In the genomic region with DNA sequence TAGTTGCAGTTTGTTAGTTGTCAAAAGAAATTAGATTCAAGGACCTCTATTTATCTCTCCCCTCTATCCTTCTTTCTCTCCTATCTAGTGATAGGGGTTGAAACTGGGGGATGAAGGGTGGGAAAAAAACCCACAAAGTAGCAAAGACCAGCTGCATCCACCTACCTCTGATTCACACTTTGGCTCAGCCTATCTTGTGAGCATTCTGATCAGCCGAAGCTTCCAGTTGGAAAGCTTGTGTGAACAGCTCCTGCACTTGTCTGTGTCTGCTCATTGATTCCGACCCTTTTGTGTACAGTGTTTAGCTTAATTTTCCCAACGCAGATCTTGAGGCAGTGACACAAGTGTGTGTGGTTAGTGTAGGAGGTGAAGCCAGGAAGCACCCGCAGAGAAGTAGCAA, we compare ENCODE assay signal across 10 mouse cellular contexts. TPM values are rescaled to one million over a fixed set of nuclear protein-coding genes. Genes with fewer than 3 reads are reported as not detected.
DNase-seq lines count a peak whose midpoint lies in the region; ATAC-seq and TF ChIP-seq lines count a peak whose summit lies in the region.
"Had no signal": no experiment of that assay in that cellular context is flagged by ENCODE, and none has a peak within 500 bp of the region (broad histone marks: within the 10 kb centered on the region; RNA-seq: fewer than 3 reads in every experiment).

No protein-coding gene starts in this region.

- ATAC-seq in limb, embryonic 12.5 days (ENCODE audit: insufficient number of reproducible peaks, insufficient read depth, low FRiP score, low TSS enrichment, low read depth): no peak
- ATAC-seq in forebrain, postnatal 0 days: no peak
- no peak for ATAC-seq in midbrain, postnatal 0 days (ENCODE audit: low FRiP score)

- H3K36me3 ChIP-seq in heart, embryonic 10.5 days: peaks cover 11% of the 10 kb centered on the region
- peaks cover 11% of the 10 kb centered on the region for H3K36me3 ChIP-seq in limb, embryonic 12.5 days
- H3K36me3 ChIP-seq in limb, embryonic 10.5 days: no peaks in the 10 kb centered on the region
- H3K36me3 ChIP-seq in forebrain, postnatal 0 days (ENCODE audit: insufficient read depth): 0 out of 2 replicates have a peak, but pooled peaks cover under 1% of the 10 kb centered on the region
- peaks cover 6% of the 10 kb centered on the region for H3K36me3 ChIP-seq in midbrain, postnatal 0 days (ENCODE audit: insufficient read depth, low read length)

- H3K9ac ChIP-seq in limb, embryonic 12.5 days (replicated peaks): peak overlapping the region; percentile 63
- H3K9ac ChIP-seq in forebrain, postnatal 0 days: 0 out of 2 replicates have a peak overlapping the region, but pooled peaks have one; percentile 18
- peak overlapping the region; percentile 90 for H3K9ac ChIP-seq in midbrain, postnatal 0 days (replicated peaks; ENCODE audit: low read length, poor library complexity, severe bottlenecking)

- DNase-seq in heart, embryonic 10.5 days (ENCODE audit: low spot score): no peak
- DNase-seq in heart, adult 8-10 months (ENCODE audit: low spot score): no peak
- no peak for DNase-seq in limb, embryonic 10.5 days (ENCODE audit: low spot score)
- peak; percentile 14 for DNase-seq in forebrain, postnatal 0 days
- no peak for DNase-seq in midbrain, postnatal 0 days (ENCODE audit: low spot score)
- no peak for DNase-seq in spleen, postnatal 10 days (ENCODE audit: low spot score in 2 of 2)
- DNase-seq in thymus, postnatal 36 days: no peak
- DNase-seq: kidney, adult 11 months had no signal

- peak overlapping the region; percentile 95 for H3K27ac ChIP-seq in heart, embryonic 10.5 days
- peak overlapping the region; percentile 89; the same call in 1 of the 2 replicates for H3K27ac ChIP-seq in limb, embryonic 12.5 days
- no peak overlapping the region for H3K27ac ChIP-seq in limb, embryonic 10.5 days
- H3K27ac ChIP-seq in forebrain, postnatal 0 days (ENCODE audit: low read depth, low read length): peak overlapping the region; percentile 82
- peak overlapping the region; percentile 82 for H3K27ac ChIP-seq in midbrain, postnatal 0 days (ENCODE audit: low read depth, low read length)

- TF ChIP-seq CTCF in forebrain, postnatal 0 days (IDR thresholded peaks at IDR 0.05; ENCODE audit: low read depth): no peak
- TF ChIP-seq CTCF in midbrain, postnatal 0 days (IDR thresholded peaks at IDR 0.05): no peak

- H3K4me2 ChIP-seq in limb, embryonic 12.5 days: peak overlapping the region; percentile 74
- peak overlapping the region; percentile 78 for H3K4me2 ChIP-seq in forebrain, postnatal 0 days (ENCODE audit: low read depth)
- H3K4me2 ChIP-seq in midbrain, postnatal 0 days (ENCODE audit: low read depth, low read length, poor library complexity, severe bottlenecking): peak overlapping the region; percentile 73

- H3K27me3 ChIP-seq in heart, embryonic 10.5 days (ENCODE audit: insufficient read depth, poor library complexity, severe bottlenecking): no peaks in the 10 kb centered on the region
- no peaks in the 10 kb centered on the region for H3K27me3 ChIP-seq in limb, embryonic 12.5 days
- H3K27me3 ChIP-seq in limb, embryonic 10.5 days (ENCODE audit: low read depth, poor library complexity, severe bottlenecking): peaks cover 13% of the 10 kb centered on the region
- H3K27me3 ChIP-seq in forebrain, postnatal 0 days (ENCODE audit: insufficient read depth, low read length): no peaks in the 10 kb centered on the region
- no peaks in the 10 kb centered on the region for H3K27me3 ChIP-seq in midbrain, postnatal 0 days (ENCODE audit: insufficient read depth, low read length)

- WGBS in heart, embryonic 10.5 days: 79% methylated on average over 4 of the region's 4 CpGs
- 89% methylated on average over 4 of the region's 4 CpGs for WGBS in limb, embryonic 12.5 days
- WGBS in limb, embryonic 10.5 days: 85% methylated on average over 4 of the region's 4 CpGs
- WGBS in forebrain, postnatal 0 days: 54% methylated on average over 4 of the region's 4 CpGs
- 68% methylated on average over 4 of the region's 4 CpGs for WGBS in midbrain, postnatal 0 days

- peaks cover 63% of the 10 kb centered on the region for H3K4me1 ChIP-seq in heart, embryonic 10.5 days
- H3K4me1 ChIP-seq in limb, embryonic 12.5 days (replicated peaks): peaks cover 42% of the 10 kb centered on the region
- peaks cover 44% of the 10 kb centered on the region for H3K4me1 ChIP-seq in limb, embryonic 10.5 days
- H3K4me1 ChIP-seq in forebrain, postnatal 0 days (ENCODE audit: insufficient read depth): peaks cover 32% of the 10 kb centered on the region
- H3K4me1 ChIP-seq in midbrain, postnatal 0 days (ENCODE audit: insufficient read depth, low read length): peaks cover 29% of the 10 kb centered on the region

- H3K4me3 ChIP-seq in heart, embryonic 10.5 days: no peak overlapping the region
- no peak overlapping the region for H3K4me3 ChIP-seq in limb, embryonic 12.5 days (replicated peaks)
- no peak overlapping the region for H3K4me3 ChIP-seq in limb, embryonic 10.5 days
- no peak overlapping the region for H3K4me3 ChIP-seq in forebrain, postnatal 0 days (ENCODE audit: low read depth, low read length)
- H3K4me3 ChIP-seq in midbrain, postnatal 0 days (ENCODE audit: low read depth, low read length): peak overlapping the region; percentile 75

- H3K9me3 ChIP-seq in heart, embryonic 10.5 days: no peaks in the 10 kb centered on the region
- no peaks in the 10 kb centered on the region for H3K9me3 ChIP-seq in limb, embryonic 12.5 days
- no peaks in the 10 kb centered on the region for H3K9me3 ChIP-seq in limb, embryonic 10.5 days (replicated peaks)
- H3K9me3 ChIP-seq in forebrain, postnatal 0 days (ENCODE audit: low read length): no peaks in the 10 kb centered on the region
- H3K9me3 ChIP-seq in midbrain, postnatal 0 days (ENCODE audit: low read length): no peaks in the 10 kb centered on the region

RNA-seq across cellular contexts. Expression of gene Ccdc71, which starts 6.9 kb away (rescaled TPM):
- polyA plus RNA-seq in heart, embryonic 10.5 days (2016; fragmentation: Nextera tagmentation; extraction: Ambion mirVana): 46.6 and 61.1 TPM in 2 replicates
- total RNA-seq in heart, adult 8-10 months (2022): 10 to 100 TPM; 21.3 to 28.3 (median 26.7) TPM
- polyA plus RNA-seq in limb, embryonic 12.5 days (2016; fragmentation: Nextera tagmentation; extraction: Ambion mirVana): 44.6 and 49.5 TPM in 2 replicates
- 62.8 and 65.8 TPM in 2 replicates for polyA plus RNA-seq in limb, embryonic 10.5 days (2016; fragmentation: Nextera tagmentation; extraction: Ambion mirVana)
- total RNA-seq in forebrain, postnatal 0 days (2014; rRNA removed): 37.2 and 38.7 TPM in 2 replicates
- polyA plus RNA-seq in forebrain, postnatal 0 days (2015; fragmentation: Nextera tagmentation; extraction: Ambion mirVana): 51.6 and 55.8 TPM in 2 replicates
- total RNA-seq in midbrain, postnatal 0 days (2014; rRNA removed): 37.3 and 39.8 TPM in 2 replicates
- 56.8 and 61.2 TPM in 2 replicates for polyA plus RNA-seq in midbrain, postnatal 0 days (2015; fragmentation: Nextera tagmentation; extraction: Ambion mirVana)

RNA-seq across cellular contexts. Expression of gene Klhdc8b, which starts 7.9 kb away (rescaled TPM):
- polyA plus RNA-seq in heart, embryonic 10.5 days (2016; fragmentation: Nextera tagmentation; extraction: Ambion mirVana): 86.8 and 106 TPM in 2 replicates
- total RNA-seq in heart, adult 8-10 months (2022): 1 to 10 TPM; 3.9 to 6.7 (median 5.8) TPM
- polyA plus RNA-seq in limb, embryonic 12.5 days (2016; fragmentation: Nextera tagmentation; extraction: Ambion mirVana): 33.0 and 36.0 TPM in 2 replicates
- polyA plus RNA-seq in limb, embryonic 10.5 days (2016; fragmentation: Nextera tagmentation; extraction: Ambion mirVana): 10.9 and 17.8 TPM in 2 replicates
- 68.7 and 95.6 TPM in 2 replicates for total RNA-seq in forebrain, postnatal 0 days (2014; rRNA removed)
- polyA plus RNA-seq in forebrain, postnatal 0 days (2015; fragmentation: Nextera tagmentation; extraction: Ambion mirVana): 45.5 and 56.5 TPM in 2 replicates
- 82.4 and 86.3 TPM in 2 replicates for total RNA-seq in midbrain, postnatal 0 days (2014; rRNA removed)
- polyA plus RNA-seq in midbrain, postnatal 0 days (2015; fragmentation: Nextera tagmentation; extraction: Ambion mirVana): 56.1 and 59.2 TPM in 2 replicates

RNA-seq across cellular contexts. Expression of gene BC048562, which starts 17.2 kb away (rescaled TPM):
- polyA plus RNA-seq in heart, embryonic 10.5 days (2016; fragmentation: Nextera tagmentation; extraction: Ambion mirVana): not detected in 2 replicates
- not detected for total RNA-seq in heart, adult 8-10 months (2022)
- polyA plus RNA-seq in limb, embryonic 12.5 days (2016; fragmentation: Nextera tagmentation; extraction: Ambion mirVana): not detected in 2 replicates
- not detected in 2 replicates for polyA plus RNA-seq in limb, embryonic 10.5 days (2016; fragmentation: Nextera tagmentation; extraction: Ambion mirVana)
- not detected in 2 replicates for total RNA-seq in forebrain, postnatal 0 days (2014; rRNA removed)
- not detected in 2 replicates for polyA plus RNA-seq in forebrain, postnatal 0 days (2015; fragmentation: Nextera tagmentation; extraction: Ambion mirVana)
- not detected in 2 replicates for total RNA-seq in midbrain, postnatal 0 days (2014; rRNA removed)
- not detected in 2 replicates for polyA plus RNA-seq in midbrain, postnatal 0 days (2015; fragmentation: Nextera tagmentation; extraction: Ambion mirVana)
- polyA plus RNA-seq: limb, embryonic 11.5 days had no signal

RNA-seq across cellular contexts. Expression of gene Ccdc36, which starts 25.2 kb away (rescaled TPM):
- polyA plus RNA-seq in heart, embryonic 10.5 days (2016; fragmentation: Nextera tagmentation; extraction: Ambion mirVana): 1.1 and 1.5 TPM in 2 replicates
- not detected for total RNA-seq in heart, adult 8-10 months (2022)
- polyA plus RNA-seq in limb, embryonic 12.5 days (2016; fragmentation: Nextera tagmentation; extraction: Ambion mirVana): 2.1 and 2.4 TPM in 2 replicates
- polyA plus RNA-seq in limb, embryonic 10.5 days (2016; fragmentation: Nextera tagmentation; extraction: Ambion mirVana): 1.1 and 1.3 TPM in 2 replicates
- total RNA-seq in forebrain, postnatal 0 days (2014; rRNA removed): 1.8 and 1.9 TPM in 2 replicates
- 1.2 and 1.8 TPM in 2 replicates for polyA plus RNA-seq in forebrain, postnatal 0 days (2015; fragmentation: Nextera tagmentation; extraction: Ambion mirVana)
- 1.5 and 2.0 TPM in 2 replicates for total RNA-seq in midbrain, postnatal 0 days (2014; rRNA removed)
- polyA plus RNA-seq in midbrain, postnatal 0 days (2015; fragmentation: Nextera tagmentation; extraction: Ambion mirVana): 1.9 TPM in 2 replicates

RNA-seq across cellular contexts. Expression of gene Lamb2, which starts 26.1 kb away (rescaled TPM):
- 46.3 and 57.4 TPM in 2 replicates for polyA plus RNA-seq in heart, embryonic 10.5 days (2016; fragmentation: Nextera tagmentation; extraction: Ambion mirVana)
- 100 to 1,000 TPM; 342 to 366 (median 351) TPM for total RNA-seq in heart, adult 8-10 months (2022)
- polyA plus RNA-seq in limb, embryonic 12.5 days (2016; fragmentation: Nextera tagmentation; extraction: Ambion mirVana): 40.8 and 43.7 TPM in 2 replicates
- polyA plus RNA-seq in limb, embryonic 10.5 days (2016; fragmentation: Nextera tagmentation; extraction: Ambion mirVana): 19.7 and 31.6 TPM in 2 replicates
- 22.5 and 36.3 TPM in 2 replicates for total RNA-seq in forebrain, postnatal 0 days (2014; rRNA removed)
- 9.1 and 12.5 TPM in 2 replicates for polyA plus RNA-seq in forebrain, postnatal 0 days (2015; fragmentation: Nextera tagmentation; extraction: Ambion mirVana)
- total RNA-seq in midbrain, postnatal 0 days (2014; rRNA removed): 56.5 and 169 TPM in 2 replicates
- polyA plus RNA-seq in midbrain, postnatal 0 days (2015; fragmentation: Nextera tagmentation; extraction: Ambion mirVana): 15.8 and 18.5 TPM in 2 replicates

Comparison
In these comparisons a context has a peak if more than half of its experiments do, and no peak if none do; other contexts are left out.
1. H3K9ac ChIP-seq: peak in every context shown above with its lines; median percentile 90 in midbrain, postnatal 0 days; 63 in limb, embryonic 12.5 days; 18 in forebrain, postnatal 0 days.